Mouse (Mus musculus) cortical plate, adult 2 months (tissue): Measurements from ENCODE around the gene Krt75.

Source experiments
- CTCF ChIP-seq: fragments of 200-500 bp; IDR thresholded peaks from 2 replicates; pipeline ENCODE4 v1.5.1; 2011; ENCODE audit warnings: mild to moderate bottlenecking, control low read depth, low read length; ENCODE audit not compliant: insufficient read depth; ENCODE audit errors: extremely low read depth
- POLR2A ChIP-seq: fragments of 200-500 bp; IDR thresholded peaks from 2 replicates; pipeline ENCODE4 v1.6.1; 2011; ENCODE audit warnings: mild to moderate bottlenecking, low read length, control low read depth; ENCODE audit not compliant: insufficient read depth; ENCODE audit errors: extremely low read depth

GRCm38 (mm10) chr15:101542543-101542942, 31.2 kb downstream of the Krt75 start:
- TF ChIP-seq POLR2A: no peak
- no peak for TF ChIP-seq CTCF
